Mouse (Mus musculus): ENCODE measurements around the gene Fermt2. TPM values are rescaled to one million over a fixed set of nuclear protein-coding genes. Genes with fewer than 3 reads are reported as not detected.
"Not testable (repeated sequence)": the region's sequence is repeated elsewhere in the genome, so short reads cannot be mapped to it uniquely, and the experiment has no call there.

Gene Fermt2
- polyA plus RNA-seq, 1 experiment, result 4.7 TPM

DNA sequence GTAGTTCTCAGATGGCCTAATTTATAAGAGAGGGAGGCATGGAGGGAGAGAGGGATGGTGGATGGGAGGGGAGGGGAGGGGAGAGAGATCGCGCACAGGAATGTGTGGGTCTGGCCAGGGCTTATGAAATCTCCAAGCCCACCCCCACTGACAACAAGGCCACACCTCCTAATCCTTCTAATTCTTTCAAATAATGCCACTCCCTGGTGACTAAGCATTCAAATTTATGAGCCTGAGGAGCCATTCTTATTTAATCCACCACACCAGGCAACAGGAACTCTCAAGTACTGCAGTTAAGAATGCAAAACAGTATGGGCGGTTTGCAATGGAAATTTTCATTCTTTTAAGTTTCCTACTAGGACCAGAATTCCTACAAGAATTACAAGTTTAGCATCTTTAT, 32.8 kb downstream of the Fermt2 start:
- no peak for TF ChIP-seq POLR2A (IDR thresholded peaks at IDR 0.05; ENCODE audit: low read depth, low read length)
- no peak for TF ChIP-seq CTCF (IDR thresholded peaks at IDR 0.05; ENCODE audit: extremely low read depth, insufficient read length, insufficient replicate concordance, low read depth, low read length)
- H3K27ac ChIP-seq (ENCODE audit: insufficient read depth, low read depth, low read length), result no peak overlapping the region
- H3K36me3 ChIP-seq (ENCODE audit: control insufficient read depth, insufficient read depth, low read length), result no peaks in the 10 kb centered on the region
- H3K27me3 ChIP-seq (ENCODE audit: control insufficient read depth, insufficient read depth, low read length), result no peaks in the 10 kb centered on the region
- H3K4me3 ChIP-seq (ENCODE audit: low read depth, low read length), result no peak overlapping the region
- H3K4me1 ChIP-seq (ENCODE audit: control insufficient read depth, insufficient read depth, insufficient read length, low read length), result no peaks in the 10 kb centered on the region
- 90% methylated on average over 3 of the region's 3 CpGs for WGBS

DNA sequence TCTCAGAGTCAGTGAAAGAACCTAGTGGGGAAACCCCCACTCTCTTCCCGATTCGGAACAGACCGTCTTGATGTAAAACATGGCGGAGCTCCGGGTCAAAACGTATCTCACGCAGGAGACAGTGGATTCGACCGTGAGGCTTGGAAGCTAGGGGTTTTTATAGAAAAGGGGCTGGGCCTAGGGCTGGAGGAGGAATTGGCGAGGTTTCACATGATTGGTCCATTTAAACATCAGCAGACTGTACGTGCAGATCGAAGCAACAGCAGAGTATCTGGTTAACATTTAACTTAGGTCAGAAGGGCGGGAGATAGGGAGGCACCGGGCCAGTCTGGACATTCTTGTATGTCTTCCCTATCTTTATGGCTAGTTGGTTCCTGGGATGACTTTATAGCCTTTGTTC, 34.1 kb downstream of the Fermt2 start:
- not testable (repeated sequence) for H3K4me3 ChIP-seq (ENCODE audit: low read depth, low read length); H3K27ac ChIP-seq (ENCODE audit: insufficient read depth, low read depth, low read length); H3K36me3 ChIP-seq (ENCODE audit: control insufficient read depth, insufficient read depth, low read length); H3K4me1 ChIP-seq (ENCODE audit: control insufficient read depth, insufficient read depth, insufficient read length, low read length); H3K27me3 ChIP-seq (ENCODE audit: control insufficient read depth, insufficient read depth, low read length)
- WGBS, result 77% methylated on average over 14 of the region's 14 CpGs

DNA sequence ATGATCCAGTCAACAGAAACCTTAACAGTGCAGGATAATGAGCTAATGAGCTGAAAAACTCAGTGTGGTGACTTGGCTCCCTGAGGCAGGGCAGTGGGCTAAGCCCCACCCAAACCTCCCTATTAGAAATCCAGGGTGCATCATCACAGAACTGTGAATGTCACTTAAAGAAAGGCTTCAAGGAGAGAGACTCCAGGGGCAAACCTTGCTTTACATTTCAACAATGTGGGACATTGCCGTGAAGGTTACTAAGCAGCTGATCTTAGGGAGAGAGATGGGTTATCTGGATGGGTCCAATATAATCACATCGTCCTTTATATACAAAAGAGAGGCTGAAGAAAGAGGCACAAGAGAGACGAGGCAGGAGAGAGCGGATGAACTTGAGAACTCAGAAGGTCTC, 36.0 kb downstream of the Fermt2 start:
- H3K36me3 ChIP-seq (ENCODE audit: control insufficient read depth, insufficient read depth, low read length), result no peaks in the 10 kb centered on the region
- H3K27ac ChIP-seq (ENCODE audit: insufficient read depth, low read depth, low read length), result no peak overlapping the region
- TF ChIP-seq POLR2A (IDR thresholded peaks at IDR 0.05; ENCODE audit: low read depth, low read length) (no peak), CTCF (IDR thresholded peaks at IDR 0.05; ENCODE audit: extremely low read depth, insufficient read length, insufficient replicate concordance, low read depth, low read length) (no peak)
- H3K27me3 ChIP-seq (ENCODE audit: control insufficient read depth, insufficient read depth, low read length), result no peaks in the 10 kb centered on the region
- 90% methylated on average over 4 of the region's 4 CpGs for WGBS
- H3K4me3 ChIP-seq (ENCODE audit: low read depth, low read length), result no peak overlapping the region
- no peaks in the 10 kb centered on the region for H3K4me1 ChIP-seq (ENCODE audit: control insufficient read depth, insufficient read depth, insufficient read length, low read length)

DNA sequence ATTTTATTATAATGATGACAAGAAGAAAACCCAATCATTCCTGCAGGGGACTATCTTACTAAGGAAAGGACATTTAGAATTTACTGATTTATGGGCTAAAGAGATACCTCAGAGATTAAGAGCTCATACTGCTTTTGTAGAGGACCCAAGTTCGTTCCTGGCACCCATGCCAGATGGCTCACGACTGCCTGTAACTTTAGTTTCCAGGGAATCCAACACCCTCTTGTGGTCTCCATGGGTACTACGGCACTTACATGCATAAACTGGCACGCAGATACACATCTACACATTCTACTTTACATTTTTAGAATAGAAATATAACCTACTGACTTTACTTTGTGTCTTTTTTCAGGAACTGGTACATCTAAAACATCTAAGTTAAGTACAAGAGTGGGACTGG, 37.2 kb downstream of the Fermt2 start:
- Histone ChIP-seq H3K36me3 (ENCODE audit: control insufficient read depth, insufficient read depth, low read length) (no peaks in the 10 kb centered on the region), H3K4me3 (ENCODE audit: low read depth, low read length) (no peak overlapping the region), H3K27ac (ENCODE audit: insufficient read depth, low read depth, low read length) (no peak overlapping the region), H3K4me1 (ENCODE audit: control insufficient read depth, insufficient read depth, insufficient read length, low read length) (no peaks in the 10 kb centered on the region), H3K27me3 (ENCODE audit: control insufficient read depth, insufficient read depth, low read length) (no peaks in the 10 kb centered on the region)
- TF ChIP-seq POLR2A (IDR thresholded peaks at IDR 0.05; ENCODE audit: low read depth, low read length), result no peak
- no peak for TF ChIP-seq CTCF (IDR thresholded peaks at IDR 0.05; ENCODE audit: extremely low read depth, insufficient read length, insufficient replicate concordance, low read depth, low read length)
- WGBS, result 90% methylated on average over 4 of the region's 4 CpGs

DNA sequence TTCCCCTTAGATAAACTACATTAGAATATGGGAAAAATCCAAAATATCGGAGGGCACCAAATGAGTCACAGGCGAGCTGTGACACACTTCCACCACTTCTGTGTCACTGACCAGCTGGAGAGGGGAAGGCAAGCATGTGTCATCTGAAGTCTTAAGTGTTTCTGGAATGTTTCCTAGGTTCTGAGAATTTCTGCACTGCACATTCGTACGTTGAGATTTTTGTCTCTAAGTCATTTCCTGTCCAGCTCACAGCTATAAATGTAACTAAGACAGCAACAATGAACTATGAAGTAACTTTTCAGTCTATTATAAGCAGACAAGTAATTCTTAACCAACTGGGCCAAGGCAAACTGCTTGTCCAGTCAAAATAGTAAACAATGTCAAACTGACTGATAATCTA, 37.9 kb downstream of the Fermt2 start:
- H3K27ac ChIP-seq (ENCODE audit: insufficient read depth, low read depth, low read length), result no peak overlapping the region; the same call in 1 of the 2 replicates
- H3K4me1 ChIP-seq (ENCODE audit: control insufficient read depth, insufficient read depth, insufficient read length, low read length), result no peaks in the 10 kb centered on the region
- no peaks in the 10 kb centered on the region for H3K27me3 ChIP-seq (ENCODE audit: control insufficient read depth, insufficient read depth, low read length)
- TF ChIP-seq POLR2A (IDR thresholded peaks at IDR 0.05; ENCODE audit: low read depth, low read length) (no peak), CTCF (IDR thresholded peaks at IDR 0.05; ENCODE audit: extremely low read depth, insufficient read length, insufficient replicate concordance, low read depth, low read length) (no peak)
- no peak overlapping the region for H3K4me3 ChIP-seq (ENCODE audit: low read depth, low read length)
- H3K36me3 ChIP-seq (ENCODE audit: control insufficient read depth, insufficient read depth, low read length), result no peaks in the 10 kb centered on the region
- WGBS, result 68% methylated on average over 4 of the region's 4 CpGs

DNA sequence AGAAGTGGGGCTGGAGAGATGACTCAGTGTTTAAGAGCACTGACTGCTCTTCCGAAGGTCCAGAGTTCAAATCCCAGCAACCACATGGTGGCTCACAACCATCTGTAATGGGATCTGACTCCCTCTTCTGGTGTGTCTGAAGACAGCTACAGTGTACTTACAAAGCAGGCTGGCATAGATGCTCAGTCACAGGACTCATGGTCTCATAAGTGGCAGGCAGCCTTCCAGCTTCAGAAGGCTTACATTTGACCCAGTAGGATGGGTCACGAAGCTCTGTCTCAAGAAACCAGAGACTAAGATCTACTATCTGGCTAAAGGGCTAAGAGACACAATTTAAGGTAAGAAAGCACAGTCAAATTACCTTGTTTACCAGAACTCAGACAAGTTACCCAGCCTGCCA, 42.7 kb downstream of the Fermt2 start:
- not testable (repeated sequence) for H3K4me3 ChIP-seq (ENCODE audit: low read depth, low read length); H3K36me3 ChIP-seq (ENCODE audit: control insufficient read depth, insufficient read depth, low read length); H3K27me3 ChIP-seq (ENCODE audit: control insufficient read depth, insufficient read depth, low read length); H3K4me1 ChIP-seq (ENCODE audit: control insufficient read depth, insufficient read depth, insufficient read length, low read length); H3K27ac ChIP-seq (ENCODE audit: insufficient read depth, low read depth, low read length)
- 76% methylated on average over 2 of the region's 2 CpGs for WGBS

DNA sequence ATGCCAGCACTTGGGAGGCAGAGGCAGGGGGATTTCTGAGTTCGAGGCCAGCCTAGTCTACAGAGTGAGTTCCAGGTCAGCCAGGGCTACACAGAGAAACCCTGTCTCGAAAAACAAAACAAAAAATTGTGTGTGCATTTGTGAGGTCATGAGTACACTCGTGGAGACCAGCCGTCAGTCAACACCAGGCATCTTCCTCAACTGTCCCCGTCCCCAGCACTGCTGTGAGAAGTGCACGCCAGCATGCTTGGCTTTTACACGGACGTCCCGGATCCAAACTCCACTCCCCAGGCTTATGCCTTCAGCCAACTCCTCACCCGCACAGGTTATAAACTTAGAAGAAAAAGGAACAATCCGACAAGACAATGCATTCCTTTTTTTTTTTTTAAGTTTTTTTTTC, 46.6 kb downstream of the Fermt2 start:
- H3K4me3 ChIP-seq (ENCODE audit: low read depth, low read length); H3K27me3 ChIP-seq (ENCODE audit: control insufficient read depth, insufficient read depth, low read length); H3K36me3 ChIP-seq (ENCODE audit: control insufficient read depth, insufficient read depth, low read length); H3K4me1 ChIP-seq (ENCODE audit: control insufficient read depth, insufficient read depth, insufficient read length, low read length); H3K27ac ChIP-seq (ENCODE audit: insufficient read depth, low read depth, low read length): not testable (repeated sequence)
- WGBS, result 87% methylated on average over 11 of the region's 11 CpGs

DNA sequence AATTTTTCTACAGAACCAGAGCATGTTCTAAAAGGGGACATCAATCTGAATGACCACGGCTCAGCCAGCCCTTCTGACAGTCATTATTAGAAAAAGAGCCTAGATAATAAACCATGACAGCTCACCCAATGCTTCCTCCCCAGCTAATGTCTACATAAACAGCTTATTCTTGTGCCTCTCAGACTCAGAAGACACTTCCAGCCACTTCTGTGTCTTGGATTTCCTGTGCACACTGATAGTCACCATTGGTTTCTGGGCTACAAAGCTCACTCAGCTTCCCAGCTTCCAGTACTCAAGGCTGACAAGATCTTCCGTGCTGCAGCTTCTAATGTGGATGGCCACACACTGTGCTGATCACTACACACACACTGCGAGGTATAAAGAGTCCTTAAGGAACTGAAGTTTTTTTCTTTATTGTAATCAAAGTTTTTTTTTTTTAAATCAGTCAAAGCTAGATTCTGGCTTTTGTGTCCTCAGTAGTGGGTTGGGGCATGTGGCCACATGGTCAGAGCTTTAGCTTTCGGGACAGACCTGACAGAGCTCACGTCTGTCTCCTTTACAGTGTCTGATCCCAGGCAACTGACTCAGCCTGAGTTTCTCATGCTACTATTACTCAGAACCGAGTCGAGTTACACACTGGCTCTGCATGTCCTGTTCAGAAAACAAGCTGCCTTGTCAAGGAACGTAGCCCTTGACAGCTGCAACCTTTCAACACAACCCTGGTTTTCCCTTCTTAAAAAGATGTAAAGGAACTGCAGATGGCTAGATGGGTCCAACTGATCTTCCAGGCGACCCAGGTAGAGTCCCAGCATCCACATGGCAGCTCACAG, 50.7 kb downstream of the Fermt2 start:
- Histone ChIP-seq H3K27me3 (ENCODE audit: control insufficient read depth, insufficient read depth, low read length) (no peaks in the 10 kb centered on the region), H3K27ac (ENCODE audit: insufficient read depth, low read depth, low read length) (no peak overlapping the region), H3K4me1 (ENCODE audit: control insufficient read depth, insufficient read depth, insufficient read length, low read length) (no peaks in the 10 kb centered on the region), H3K4me3 (ENCODE audit: low read depth, low read length) (no peak overlapping the region), H3K36me3 (ENCODE audit: control insufficient read depth, insufficient read depth, low read length) (no peaks in the 10 kb centered on the region)
- 60% methylated on average over 9 of the region's 9 CpGs for WGBS
- TF ChIP-seq POLR2A (IDR thresholded peaks at IDR 0.05; ENCODE audit: low read depth, low read length), result no peak
- TF ChIP-seq CTCF (IDR thresholded peaks at IDR 0.05; ENCODE audit: extremely low read depth, insufficient read length, insufficient replicate concordance, low read depth, low read length), result no peak

All from small intestine, adult 2 months (tissue).